Mouse (Mus musculus) retina, adult 2 months (tissue): Measurements from ENCODE around the gene Apopt1.

Experiments used
- DNase-seq: peaks from one replicate; pipeline ENCODE4 v3.0.0-alpha.2; 2012; ENCODE audit warnings: low read depth, low spot score

The Apopt1 gene

DNA sequence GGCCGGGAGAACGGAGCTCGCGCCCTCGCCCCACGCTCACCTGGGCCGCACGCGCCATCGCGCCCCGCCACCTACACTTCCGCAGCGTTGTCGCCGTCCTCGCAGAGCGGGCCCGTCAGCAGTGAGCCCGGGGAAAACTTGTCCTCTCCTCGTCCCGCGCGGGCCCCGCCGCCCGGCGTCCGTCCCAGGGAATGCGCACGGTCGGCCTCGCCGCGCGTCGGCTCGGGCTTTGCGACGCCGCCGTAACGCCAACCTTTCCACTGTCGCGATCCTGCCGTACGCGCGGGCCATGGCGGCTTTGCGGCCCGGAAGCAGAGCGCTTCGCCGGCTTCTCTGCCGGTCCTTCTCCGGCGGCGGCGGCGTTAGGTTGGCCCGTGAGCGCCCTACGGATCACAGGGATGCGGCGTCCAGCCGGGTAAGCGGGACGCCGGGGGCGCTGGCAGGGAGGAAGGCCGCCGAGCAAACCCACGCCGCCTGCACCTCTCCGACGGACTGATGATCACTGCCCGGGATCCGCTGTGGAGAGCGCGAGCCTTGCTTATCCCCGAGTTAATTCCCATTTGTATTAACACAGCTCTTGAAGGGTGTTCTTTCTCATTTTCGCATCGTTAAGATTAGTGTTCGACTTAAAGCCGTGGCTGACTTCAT is at the start of gene Apopt1, which contains the start of gene Bag5:
Gene Apopt1 (plus strand): TSS at position 258 of the 648 bp plus-strand sequence.
Gene Bag5 (minus strand): TSS at position 254 of the 648 bp plus-strand sequence.
- peak; percentile 88 for DNase-seq

GRCm38 (mm10) chr12:111664144-111664634 is 48.9 kb upstream of the Apopt1 start:
- no peak for DNase-seq

DNA sequence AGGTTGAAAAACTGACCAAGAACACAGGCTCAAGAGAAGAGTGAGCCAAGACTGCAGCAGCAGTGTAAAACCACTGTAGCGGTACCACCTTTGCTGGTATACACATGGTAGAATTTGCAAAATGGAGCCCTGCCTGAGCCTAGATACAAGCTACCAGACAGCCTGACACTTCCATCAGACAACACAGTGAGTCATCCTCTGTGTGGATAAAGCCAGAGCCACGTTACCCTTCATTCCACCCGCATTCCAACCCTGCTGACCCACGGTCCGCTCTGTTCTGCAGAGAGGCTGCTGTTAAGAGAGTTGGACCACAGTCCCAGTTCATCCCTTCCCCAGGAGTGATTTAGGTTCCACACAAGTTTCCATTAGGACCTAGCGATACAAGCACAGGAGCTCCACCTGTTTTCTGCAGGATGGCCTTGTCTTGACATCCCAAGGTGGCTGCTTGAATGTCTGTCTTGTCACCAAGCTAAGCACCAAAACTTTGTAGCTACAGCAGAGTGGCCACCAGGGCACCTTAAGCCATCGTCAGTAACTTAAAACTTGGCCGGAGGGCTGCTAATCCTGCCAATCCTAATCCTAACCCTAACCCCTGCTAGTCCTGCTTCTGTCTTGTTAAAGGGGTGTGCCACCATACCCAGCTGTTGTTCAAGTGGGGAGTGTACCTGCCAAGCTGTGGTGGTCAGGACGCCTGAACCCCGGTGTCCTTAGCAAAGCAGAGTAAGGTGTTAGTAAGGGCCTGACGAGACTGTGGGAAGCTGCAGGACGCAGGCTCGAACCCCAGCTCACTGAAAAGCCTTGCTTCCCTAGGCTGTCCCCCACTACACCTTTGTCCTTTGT is 47.8 kb upstream of the Apopt1 start:
- DNase-seq, result no peak

DNA sequence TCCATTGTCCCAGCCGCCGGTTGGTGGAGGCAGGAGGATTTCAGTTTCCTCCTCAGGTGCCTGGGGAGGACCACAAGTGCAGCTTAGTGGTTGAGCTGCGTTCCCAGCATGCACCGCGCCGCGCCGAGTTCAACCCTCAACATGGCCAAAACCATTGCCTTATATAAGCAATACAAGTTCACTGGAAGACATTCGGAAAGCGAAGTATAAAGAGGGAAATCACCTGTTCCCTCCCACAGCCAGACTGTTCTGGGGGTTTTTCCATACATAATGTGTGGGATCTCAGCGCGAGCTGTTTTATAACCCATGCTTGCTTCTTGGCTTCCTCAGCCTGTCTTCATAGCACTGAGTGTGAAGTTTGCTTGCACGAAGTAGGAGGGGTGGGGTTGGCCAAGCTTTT is 46.7 kb upstream of the Apopt1 start:
- no peak for DNase-seq

GRCm38 (mm10) chr12:111667421-111667820 is 45.6 kb upstream of the Apopt1 start:
- DNase-seq, result no peak

DNA sequence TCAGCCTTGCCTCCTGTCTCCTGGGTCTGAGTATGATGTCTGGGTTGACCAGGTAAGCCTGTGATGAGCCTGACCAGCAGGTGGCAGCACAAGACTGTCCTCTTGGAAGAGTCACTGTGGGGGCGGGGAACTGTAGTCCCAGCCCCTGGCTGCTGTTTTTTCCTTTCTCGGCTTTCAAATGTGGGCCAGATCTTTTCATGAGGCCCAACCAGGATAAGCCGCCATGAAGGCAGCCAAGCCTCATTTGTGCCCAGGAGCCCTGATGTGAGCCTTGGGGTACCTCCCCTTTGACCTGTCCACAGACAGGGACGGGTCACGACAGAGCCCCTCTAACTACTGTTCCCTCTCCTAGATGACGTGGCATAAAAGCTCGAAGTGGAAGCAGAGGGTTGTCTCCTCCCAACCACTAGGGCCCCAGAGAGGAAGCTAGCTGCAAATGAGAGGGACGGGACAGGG is 44.6 kb upstream of the Apopt1 start:
- peak; percentile 86 for DNase-seq

DNA sequence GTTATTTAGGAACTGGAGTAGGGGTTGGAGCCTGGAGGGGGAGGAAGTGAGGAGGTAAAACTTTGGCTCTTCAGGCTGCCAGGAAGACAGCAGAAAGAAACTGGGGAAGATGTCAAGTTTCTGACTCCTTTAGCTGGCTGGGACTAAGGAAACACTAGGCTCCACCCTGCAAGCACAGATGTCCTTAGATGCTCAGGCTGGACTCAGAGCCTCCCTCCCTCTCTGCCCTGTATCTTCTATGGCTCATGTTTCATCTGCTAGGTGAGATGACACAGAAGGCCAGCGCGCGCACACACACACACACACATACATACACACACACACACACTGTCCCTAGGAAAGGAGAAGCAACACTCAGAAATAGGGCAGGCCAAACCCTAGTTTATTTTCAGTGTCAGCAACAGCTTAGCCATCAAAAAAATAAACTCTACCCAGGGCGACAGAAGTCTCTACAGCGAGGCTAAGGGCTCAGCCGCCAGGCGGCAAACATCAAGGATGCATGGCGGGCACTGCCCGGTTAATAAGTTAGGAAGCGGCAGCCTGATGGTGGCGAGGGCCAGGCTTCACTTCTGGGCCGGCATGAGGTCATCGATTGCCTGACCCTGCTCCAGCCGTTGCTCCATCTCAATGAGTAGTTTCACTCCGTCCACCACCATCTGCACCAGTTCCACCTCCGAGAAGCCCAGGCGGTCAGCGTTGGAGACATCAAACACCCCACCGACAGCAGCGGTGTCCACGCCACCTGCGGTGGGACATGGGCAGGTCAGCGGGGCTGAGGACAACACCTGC is 43.9 kb upstream of the Apopt1 start:
- no peak for DNase-seq

GRCm38 (mm10) chr12:111669961-111670360 is 43.1 kb upstream of the Apopt1 start:
- no peak for DNase-seq

DNA sequence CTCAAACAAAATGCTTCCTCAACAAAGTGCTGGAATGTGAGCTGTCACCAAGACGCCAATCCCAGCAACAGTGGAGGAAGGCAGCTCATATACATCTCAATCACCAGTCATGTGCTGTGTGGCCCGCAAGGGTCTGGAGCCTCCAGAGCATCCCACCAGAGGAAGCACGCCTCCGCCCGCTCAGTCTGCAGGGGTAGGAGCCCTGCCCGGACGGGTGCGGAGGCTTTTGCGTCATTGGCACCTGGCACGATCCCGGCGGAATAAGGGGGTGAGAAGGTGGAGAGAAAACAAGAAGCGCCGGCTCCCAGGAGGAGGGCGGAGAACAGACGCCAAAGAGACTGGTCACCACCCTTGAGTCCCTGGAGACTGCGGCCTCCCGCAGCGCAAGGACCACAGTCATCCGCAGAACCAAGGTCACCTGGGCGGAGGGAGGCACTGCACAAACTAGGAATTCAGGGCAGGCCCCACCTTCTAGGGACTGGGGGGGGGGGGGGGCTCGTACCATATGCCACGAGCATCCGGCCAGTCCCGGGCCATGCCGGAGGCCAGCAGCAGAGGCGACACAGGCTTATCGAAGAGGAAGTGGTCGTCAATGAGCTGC is 42.6 kb upstream of the Apopt1 start:
- no peak for DNase-seq

DNA sequence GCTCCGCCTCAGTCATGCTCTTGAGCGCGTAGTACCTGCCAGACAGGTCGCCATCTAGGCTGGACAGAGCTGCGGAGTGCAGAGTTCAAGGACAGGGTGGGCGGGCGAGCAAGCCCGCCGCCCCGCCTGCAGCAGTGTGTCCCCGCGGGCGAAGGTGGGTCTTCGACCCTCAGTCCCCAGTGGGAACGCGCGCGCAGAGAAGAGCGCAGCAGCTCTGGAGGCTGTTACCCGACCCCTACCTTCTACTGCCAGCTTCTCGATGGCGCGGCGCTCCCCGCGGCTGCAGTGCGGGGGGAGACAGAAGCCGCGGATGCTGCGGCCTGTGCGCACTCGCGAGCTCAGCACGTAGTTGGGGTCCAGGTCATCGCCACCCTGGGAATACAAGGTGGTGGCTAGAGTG is 42.1 kb upstream of the Apopt1 start:
- DNase-seq, result no peak

- no peak for DNase-seq
Observed at GRCm38 (mm10) chr12:111671431-111671902, 41.6 kb upstream of the Apopt1 start.

DNA sequence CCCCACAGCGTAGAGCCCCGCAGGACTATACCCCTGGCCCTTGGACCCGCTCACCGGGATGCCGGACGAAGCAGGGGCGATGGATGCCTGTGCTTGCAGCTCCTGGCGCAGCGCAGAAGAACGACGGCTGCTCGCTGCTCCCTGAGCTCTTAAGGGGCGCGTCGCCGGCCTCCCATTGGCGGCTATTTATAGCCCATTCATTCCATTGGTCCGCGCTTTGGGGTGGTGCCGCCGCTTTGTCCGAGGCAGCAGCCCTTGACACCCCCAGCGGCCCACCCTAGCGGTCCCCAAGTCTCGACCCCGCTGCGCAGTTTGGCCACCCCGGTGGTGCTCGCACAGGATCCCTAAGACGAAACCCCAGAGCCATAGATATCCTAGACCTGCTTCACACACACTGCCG is 40.9 kb upstream of the Apopt1 start, which contains the start of gene Ckb:
Gene Ckb (minus strand): TSS at position 163 of the 400 bp plus-strand sequence.
- DNase-seq, result peak; percentile 74

GRCm38 (mm10) chr12:111672581-111672980 is 40.5 kb upstream of the Apopt1 start:
- no peak for DNase-seq

DNA sequence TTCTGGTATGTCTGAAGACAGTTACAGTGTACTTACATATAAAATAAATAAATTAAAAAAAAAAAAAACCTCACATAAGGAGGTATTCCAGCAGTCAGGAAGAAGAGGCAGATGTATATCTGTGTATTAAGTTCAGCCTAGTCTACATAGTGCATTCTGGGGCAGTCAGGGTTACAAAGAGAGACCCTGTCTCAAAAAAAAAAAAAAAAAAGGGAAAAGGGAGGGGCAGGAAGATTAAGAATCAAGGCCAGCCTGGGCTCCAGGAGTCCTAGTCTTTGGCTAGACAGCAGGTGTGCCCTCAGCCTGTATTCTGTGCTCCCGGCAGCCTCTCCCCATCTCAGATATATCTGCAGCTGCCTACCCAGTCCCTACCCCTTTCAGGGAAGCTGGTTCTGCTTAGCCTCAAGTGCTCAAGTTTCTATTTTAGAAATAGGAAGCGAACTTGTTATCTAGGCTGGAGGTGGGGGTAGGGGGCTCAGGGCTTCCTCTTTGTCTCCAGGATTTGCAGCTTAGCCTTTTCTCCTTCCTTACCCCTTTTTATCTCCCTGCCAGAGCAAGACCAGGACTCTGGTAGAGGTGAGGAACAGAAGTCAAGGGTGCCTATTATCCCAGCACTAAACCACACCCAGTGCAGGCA is 38.1 kb upstream of the Apopt1 start:
- no peak for DNase-seq

DNA sequence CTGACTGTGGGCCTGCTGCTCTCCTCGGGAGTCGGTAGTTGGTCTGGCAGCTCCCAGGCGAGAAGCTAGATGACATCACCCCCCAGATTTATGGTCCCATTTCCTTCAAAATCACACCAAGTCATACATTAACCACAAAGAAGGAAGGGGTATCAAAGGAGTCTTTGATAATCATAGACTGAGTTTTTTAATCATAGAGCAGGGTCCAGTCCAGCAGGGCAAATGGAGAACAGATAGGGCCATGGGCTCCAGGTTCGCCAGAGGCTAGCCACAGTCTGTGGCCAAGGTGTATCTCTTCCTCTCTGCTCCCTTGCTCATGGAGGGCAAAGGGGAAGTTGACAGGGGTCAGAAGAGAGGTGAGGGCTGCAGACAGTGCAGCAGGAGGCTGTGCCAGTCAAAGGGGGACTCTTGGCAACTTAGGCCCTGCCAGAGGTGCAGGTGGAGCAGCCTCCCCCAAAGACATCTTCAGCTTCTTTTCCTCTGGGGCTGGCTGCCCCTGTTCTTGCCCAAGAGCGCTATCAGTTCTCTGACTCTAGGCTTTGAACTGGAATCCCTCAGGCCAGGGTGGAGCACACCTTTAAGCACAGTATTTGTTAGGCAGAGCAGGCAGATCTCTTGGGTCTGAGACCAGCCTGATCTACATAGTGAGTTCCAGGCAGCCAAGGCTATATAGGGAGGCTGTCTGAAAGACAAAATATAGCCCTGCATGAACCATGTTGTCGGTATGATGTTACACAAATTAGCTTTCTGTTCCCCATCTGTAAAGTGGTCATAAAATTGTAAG is 37.1 kb upstream of the Apopt1 start:
- DNase-seq, result no peak

- no peak for DNase-seq
Observed at GRCm38 (mm10) chr12:111677421-111677820, 35.6 kb upstream of the Apopt1 start.

DNA sequence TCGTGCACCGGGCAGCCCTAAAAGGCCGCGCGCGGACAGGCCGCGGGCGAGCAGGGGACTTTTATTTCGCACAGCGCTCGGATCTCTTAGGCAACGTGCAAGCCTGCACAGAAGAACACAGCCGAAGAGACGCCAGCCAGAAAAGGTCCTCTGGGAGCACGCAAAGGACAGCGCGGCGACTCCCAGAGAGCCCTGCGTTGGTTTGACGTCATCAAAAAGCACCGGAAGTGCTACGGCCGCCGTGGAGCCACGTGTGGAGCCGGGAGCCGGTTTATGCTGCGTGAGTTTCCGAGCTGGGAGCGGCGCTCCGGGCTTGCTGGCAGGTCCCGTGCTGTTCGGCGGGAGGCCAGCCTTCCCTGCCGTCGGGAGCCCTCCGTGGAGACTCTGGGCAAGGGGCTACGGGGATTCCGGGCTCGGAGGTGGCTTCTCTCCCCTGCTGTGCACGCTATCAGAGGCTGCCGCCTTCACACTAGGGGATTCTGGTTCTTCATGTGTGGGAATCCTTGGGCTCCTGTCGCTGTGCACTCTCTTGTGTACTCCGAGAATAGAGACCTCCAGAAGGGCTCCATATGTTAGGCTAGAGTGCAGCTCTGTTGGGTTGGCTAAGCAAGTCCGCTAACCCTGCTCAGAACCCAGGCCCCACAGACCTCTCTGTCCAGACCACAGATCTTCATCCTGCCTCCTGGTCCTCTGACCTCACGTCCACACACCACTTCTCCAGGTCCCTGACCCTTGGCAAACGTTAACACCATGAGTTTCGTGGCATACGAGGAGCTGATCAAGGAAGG is 35.0 kb upstream of the Apopt1 start, which contains the start of gene Trmt61a:
Gene Trmt61a (plus strand): TSS at position 224 of the 788 bp plus-strand sequence.
- DNase-seq, result peak; percentile 91

DNA sequence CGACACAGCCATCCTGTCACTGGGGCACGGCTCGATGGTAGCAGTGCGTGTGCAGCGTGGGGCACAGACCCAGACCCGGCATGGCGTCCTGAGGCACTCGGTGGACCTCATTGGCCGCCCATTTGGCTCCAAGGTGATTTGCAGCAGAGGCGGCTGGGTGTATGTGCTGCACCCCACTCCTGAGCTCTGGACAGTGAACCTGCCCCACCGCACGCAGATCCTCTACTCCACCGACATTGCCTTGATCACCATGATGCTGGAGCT is 34.5 kb upstream of the Apopt1 start:
- DNase-seq, result no peak

DNA sequence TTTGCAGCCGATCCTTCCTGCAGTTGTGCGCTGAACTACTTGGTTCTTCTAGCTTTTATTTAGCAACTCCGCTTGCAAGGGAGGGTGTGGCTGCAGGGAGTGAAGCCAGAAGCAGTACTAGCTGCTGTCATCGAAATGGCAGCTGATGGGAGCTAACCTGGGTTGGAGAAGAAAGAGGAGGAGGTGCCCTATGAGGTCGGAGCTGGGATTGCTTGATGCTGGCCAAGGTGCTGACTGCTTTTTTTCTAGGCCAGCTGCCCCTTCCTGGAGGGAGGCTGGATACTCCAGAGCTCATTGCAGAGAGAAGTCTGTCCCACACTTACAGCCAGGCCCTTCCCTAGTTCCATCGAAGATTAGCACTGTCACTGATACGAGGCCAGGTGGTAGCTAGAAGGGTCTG is 34.1 kb upstream of the Apopt1 start:
- DNase-seq, result no peak
